Mouse (Mus musculus): ENCODE data around the gene En1. TPM values are rescaled to one million over a fixed set of nuclear protein-coding genes. Genes with fewer than 3 reads are reported as not detected.

En1 gene
- polyA plus RNA-seq, 1 experiment from 2014 or later: not detected

- ATAC-seq (replicated peaks; ENCODE audit: low FRiP score, low read depth): no peak
- 4% methylated on average over 30 of the region's 30 CpGs for WGBS
- no peaks in the 10 kb centered on the region for H3K9me3 ChIP-seq (replicated peaks; ENCODE audit: low read length)
Observed at GRCm38 (mm10) chr1:120604431-120605142, 2.4 kb downstream of the En1 start.

GRCm38 (mm10) chr1:120605143-120605435, 2.9 kb downstream of the En1 start:
- no peak for TF ChIP-seq CTCF (IDR thresholded peaks at IDR 0.05; ENCODE audit: low read depth)
- peaks cover 92% of the 10 kb centered on the region for H3K27me3 ChIP-seq (ENCODE audit: insufficient read depth, low read length)
- no peak overlapping the region for H3K4me2 ChIP-seq (ENCODE audit: low read length)
- ATAC-seq (replicated peaks; ENCODE audit: low FRiP score, low read depth): no peak
- peaks cover 14% of the 10 kb centered on the region; the same call in 1 of the 2 replicates for H3K4me1 ChIP-seq (replicated peaks; ENCODE audit: insufficient read depth, low read length)
- DNase-seq (ENCODE audit: low spot score): no peak
- H3K27ac ChIP-seq: no peak overlapping the region
- 5% methylated on average over 8 of the region's 8 CpGs for WGBS
- H3K36me3 ChIP-seq (ENCODE audit: insufficient read depth, low read length): no peaks in the 10 kb centered on the region
- H3K9me3 ChIP-seq (replicated peaks; ENCODE audit: low read length): no peaks in the 10 kb centered on the region
- H3K4me3 ChIP-seq (replicated peaks; ENCODE audit: low read depth, low read length): no peak overlapping the region
- no peak overlapping the region for H3K9ac ChIP-seq (ENCODE audit: low read depth, low read length)

More at GRCm38 (mm10) chr1:120604431-120605142, 2.4 kb downstream of the En1 start:
- Histone ChIP-seq H3K4me1 (replicated peaks; ENCODE audit: insufficient read depth, low read length) (peaks cover 14% of the 10 kb centered on the region; the same call in 1 of the 2 replicates), H3K36me3 (ENCODE audit: insufficient read depth, low read length) (no peaks in the 10 kb centered on the region), H3K27me3 (ENCODE audit: insufficient read depth, low read length) (peaks cover 92% of the 10 kb centered on the region), H3K4me2 (ENCODE audit: low read length) (no peak overlapping the region), H3K9ac (ENCODE audit: low read depth, low read length) (no peak overlapping the region), H3K27ac (no peak overlapping the region), H3K4me3 (replicated peaks; ENCODE audit: low read depth, low read length) (no peak overlapping the region)
- no peak for DNase-seq (ENCODE audit: low spot score)
- TF ChIP-seq CTCF (IDR thresholded peaks at IDR 0.05; ENCODE audit: low read depth): no peak

- no peaks in the 10 kb centered on the region for H3K9me3 ChIP-seq (replicated peaks; ENCODE audit: low read length)
- H3K36me3 ChIP-seq (ENCODE audit: insufficient read depth, low read length): no peaks in the 10 kb centered on the region
- H3K27ac ChIP-seq: no peak overlapping the region
- no peak overlapping the region for H3K4me2 ChIP-seq (ENCODE audit: low read length)
- H3K27me3 ChIP-seq (ENCODE audit: insufficient read depth, low read length): peaks cover 92% of the 10 kb centered on the region
- H3K9ac ChIP-seq (ENCODE audit: low read depth, low read length): no peak overlapping the region
- no peak for DNase-seq (ENCODE audit: low spot score)
- no peak for ATAC-seq (replicated peaks; ENCODE audit: low FRiP score, low read depth)
- H3K4me1 ChIP-seq (replicated peaks; ENCODE audit: insufficient read depth, low read length): peaks cover 14% of the 10 kb centered on the region; the same call in 1 of the 2 replicates
- no peak overlapping the region for H3K4me3 ChIP-seq (replicated peaks; ENCODE audit: low read depth, low read length)
- no peak for TF ChIP-seq CTCF (IDR thresholded peaks at IDR 0.05; ENCODE audit: low read depth)
- WGBS: 8% methylated on average over 6 of the region's 6 CpGs
Observed at GRCm38 (mm10) chr1:120605521-120606310, 3.5 kb downstream of the En1 start.

GRCm38 (mm10) chr1:120606641-120607575, 4.7 kb downstream of the En1 start:
- peaks cover 93% of the 10 kb centered on the region for H3K27me3 ChIP-seq (ENCODE audit: insufficient read depth, low read length)
- TF ChIP-seq CTCF (IDR thresholded peaks at IDR 0.05; ENCODE audit: low read depth): no peak
- no peak overlapping the region for H3K9ac ChIP-seq (ENCODE audit: low read depth, low read length)
- no peaks in the 10 kb centered on the region for H3K36me3 ChIP-seq (ENCODE audit: insufficient read depth, low read length)
- DNase-seq (ENCODE audit: low spot score) (no peak), ATAC-seq (replicated peaks; ENCODE audit: low FRiP score, low read depth) (no peak)
- WGBS: 1% methylated on average over 52 of the region's 52 CpGs
- no peaks in the 10 kb centered on the region for H3K9me3 ChIP-seq (replicated peaks; ENCODE audit: low read length)
- 0 out of 2 replicates have a peak overlapping the region, but pooled peaks have one; percentile 6 for H3K4me2 ChIP-seq (ENCODE audit: low read length)
- H3K4me1 ChIP-seq (replicated peaks; ENCODE audit: insufficient read depth, low read length): peaks cover 14% of the 10 kb centered on the region; the same call in 1 of the 2 replicates
- no peak overlapping the region for H3K4me3 ChIP-seq (replicated peaks; ENCODE audit: low read depth, low read length)
- no peak overlapping the region for H3K27ac ChIP-seq

GRCm38 (mm10) chr1:120607576-120608400, 5.6 kb downstream of the En1 start:
- no peak for TF ChIP-seq CTCF (IDR thresholded peaks at IDR 0.05; ENCODE audit: low read depth)
- H3K9me3 ChIP-seq (replicated peaks; ENCODE audit: low read length): no peaks in the 10 kb centered on the region
- no peak overlapping the region for H3K27ac ChIP-seq
- H3K4me3 ChIP-seq (replicated peaks; ENCODE audit: low read depth, low read length): no peak overlapping the region
- H3K36me3 ChIP-seq (ENCODE audit: insufficient read depth, low read length): no peaks in the 10 kb centered on the region
- peaks cover 9% of the 10 kb centered on the region; the same call in 1 of the 2 replicates for H3K4me1 ChIP-seq (replicated peaks; ENCODE audit: insufficient read depth, low read length)
- no peak overlapping the region for H3K4me2 ChIP-seq (ENCODE audit: low read length)
- ATAC-seq (replicated peaks; ENCODE audit: low FRiP score, low read depth) (no peak), DNase-seq (ENCODE audit: low spot score) (no peak)
- WGBS: 5% methylated on average over 11 of the region's 11 CpGs
- H3K9ac ChIP-seq (ENCODE audit: low read depth, low read length): no peak overlapping the region
- peaks cover 94% of the 10 kb centered on the region for H3K27me3 ChIP-seq (ENCODE audit: insufficient read depth, low read length)
